18 mouse cellular contexts compared by ENCODE assay signal in the genomic region with DNA sequence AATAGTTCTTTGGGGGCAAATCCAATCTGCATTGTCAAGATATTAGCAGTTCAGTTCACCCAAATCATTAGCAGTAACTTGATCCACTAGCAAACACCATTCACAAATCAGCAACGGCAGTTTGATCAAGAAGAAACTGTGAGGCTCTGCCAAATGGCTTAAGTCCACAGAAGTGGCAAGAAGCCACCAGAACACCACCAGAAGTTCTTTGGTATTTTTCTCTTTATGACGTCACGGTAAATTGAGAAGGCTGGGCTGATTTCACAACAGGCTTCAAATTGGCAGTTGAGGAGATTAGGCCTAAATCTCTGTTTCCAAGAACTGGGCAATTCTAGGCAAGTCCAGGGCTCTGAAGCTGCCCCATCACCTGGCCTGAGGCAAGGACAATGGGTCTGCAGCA.
A peak's percentile ranks its signal among the peaks of the same experiment; 100 is the strongest.
DNase-seq lines count a peak whose midpoint lies in the region; ATAC-seq and TF ChIP-seq lines count a peak whose summit lies in the region.
"Had no signal": no experiment of that assay in that cellular context is flagged by ENCODE, and none has a peak within 500 bp of the region (broad histone marks: within the 10 kb centered on the region; RNA-seq: fewer than 3 reads in every experiment).

No protein-coding gene starts in this region.

- no peaks in the 10 kb centered on the region for H3K9me3 ChIP-seq in lung, embryonic 14.5 days (ENCODE audit: low read depth, low read length)
- H3K9me3 ChIP-seq: heart, embryonic 15.5 days; hindbrain, embryonic 15.5 days; liver, embryonic 15.5 days; midbrain, embryonic 12.5 days had no signal

- H3K9ac ChIP-seq in lung, embryonic 14.5 days = no peak overlapping the region
- H3K9ac ChIP-seq: heart, embryonic 15.5 days; hindbrain, embryonic 15.5 days; liver, embryonic 15.5 days; midbrain, embryonic 12.5 days had no signal

- ATAC-seq in lung, embryonic 14.5 days (ENCODE audit: insufficient read depth) = no peak
- ATAC-seq: intestine, postnatal 0 days had no signal

- no peaks in the 10 kb centered on the region for H3K4me1 ChIP-seq in lung, embryonic 14.5 days (ENCODE audit: insufficient read depth)
- H3K4me1 ChIP-seq: heart, embryonic 15.5 days; hindbrain, embryonic 15.5 days; liver, embryonic 15.5 days had no signal

- H3K27me3 ChIP-seq in lung, embryonic 14.5 days (ENCODE audit: insufficient read depth, low read length) = no peaks in the 10 kb centered on the region
- H3K27me3 ChIP-seq: heart, embryonic 15.5 days; hindbrain, embryonic 15.5 days; liver, embryonic 15.5 days; midbrain, embryonic 12.5 days had no signal

- 57% methylated on average over 3 of the region's 3 CpGs for WGBS in lung, embryonic 14.5 days

- no peak overlapping the region for H3K4me3 ChIP-seq in lung, embryonic 14.5 days (ENCODE audit: low read depth, low read length)
- H3K4me3 ChIP-seq: erythroblast, embryonic 14.5 days; heart, embryonic 15.5 days; hindbrain, embryonic 15.5 days; liver, embryonic 15.5 days; midbrain, embryonic 12.5 days had no signal

- no peaks in the 10 kb centered on the region for H3K36me3 ChIP-seq in lung, embryonic 14.5 days (ENCODE audit: insufficient read depth)
- H3K36me3 ChIP-seq: heart, embryonic 15.5 days; hindbrain, embryonic 15.5 days; liver, embryonic 15.5 days; midbrain, embryonic 12.5 days had no signal

- no peak for TF ChIP-seq CTCF in lung, embryonic 14.5 days (IDR thresholded peaks at IDR 0.05; ENCODE audit: low read depth)

- peak; percentile 41 for DNase-seq in adrenal gland, postnatal 10 days
- no peak for DNase-seq in adrenal gland, adult 8-10 months
- peak; percentile 56 for DNase-seq in lung, embryonic 14.5 days
- no peak for DNase-seq in lung, postnatal 4 days
- DNase-seq in adipocyte (ENCODE audit: low spot score) = peak; percentile 14
- DNase-seq in skeletal muscle tissue, adult 2 months (ENCODE audit: low read depth, low spot score) = peak; percentile 3
- no peak for DNase-seq in kidney, adult 9 months
- DNase-seq: cerebellum, adult 8-10 months; gastrocnemius, postnatal 14 days; heart, postnatal 4 days; right cerebral cortex, postnatal 4 days; thymus, postnatal 25 days had no signal

- H3K27ac ChIP-seq in lung, embryonic 14.5 days (ENCODE audit: low read depth) = no peak overlapping the region
- H3K27ac ChIP-seq: heart, embryonic 15.5 days; hindbrain, embryonic 15.5 days; liver, embryonic 15.5 days; midbrain, embryonic 12.5 days had no signal

- no peak overlapping the region for H3K4me2 ChIP-seq in lung, embryonic 14.5 days
- H3K4me2 ChIP-seq: heart, embryonic 15.5 days; hindbrain, embryonic 15.5 days; liver, embryonic 15.5 days; midbrain, embryonic 12.5 days had no signal

Comparison
In these comparisons a context has a peak if more than half of its experiments do, and no peak if none do; other contexts are left out.
1. DNase-seq: peak in adrenal gland, postnatal 10 days (single experiment), lung, embryonic 14.5 days (single experiment), adipocyte (single experiment) and skeletal muscle tissue, adult 2 months (single experiment); none in adrenal gland, adult 8-10 months (single experiment), lung, postnatal 4 days (0 of 2) and kidney, adult 9 months (single experiment).